Mouse (Mus musculus): ENCODE measurements at regions not wholly inside any gene's neighbourhood (a gene's known extent, or its start where the extent isn't known, plus 50 kb on each side); places are given as distances from the start of the nearest gene placed in this dataset.

DNA sequence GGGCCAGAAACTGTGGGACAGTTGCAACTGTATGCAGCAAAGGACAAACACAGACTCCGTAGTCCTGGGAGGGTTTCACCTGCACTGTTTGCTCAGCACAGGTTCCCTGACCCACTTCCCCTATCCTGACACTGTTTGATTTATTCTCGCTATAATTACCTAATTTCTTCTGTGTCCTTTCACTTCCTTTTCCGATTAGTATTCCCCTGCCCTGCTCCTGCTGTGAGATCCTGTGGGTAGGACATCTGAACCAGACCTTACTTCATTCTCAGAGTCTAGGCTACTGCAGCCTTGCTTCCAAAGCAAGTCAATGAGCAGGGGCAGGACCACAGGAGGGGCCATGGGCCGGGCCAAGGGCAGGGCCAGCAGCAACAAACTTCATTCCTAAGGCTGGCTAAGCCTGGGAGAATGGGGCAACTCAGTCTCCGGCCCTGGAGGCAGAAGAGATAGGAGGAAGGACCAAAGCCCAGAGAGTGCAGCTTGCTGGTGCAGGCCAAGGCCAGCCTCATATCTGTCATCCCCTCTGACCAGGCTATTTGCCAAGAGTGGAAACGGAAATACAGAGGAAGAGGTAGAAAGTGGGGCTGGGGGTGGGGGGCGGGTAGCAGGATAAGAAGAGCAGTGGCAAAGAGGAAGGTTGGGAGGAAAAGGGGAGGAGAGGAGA lies 103.4 kb downstream of the Dhx15 start:
- Histone ChIP-seq H3K4me2 (ENCODE audit: insufficient read depth, low read depth, poor library complexity, severe bottlenecking) (no peak overlapping the region), H3K27ac (ENCODE audit: insufficient read depth, low read depth) (no peak overlapping the region), H3K79me2 (replicated peaks; ENCODE audit: control insufficient read depth, extremely low read depth, insufficient read depth, poor library complexity, severe bottlenecking) (no peaks in the 10 kb centered on the region), H3K4me3 (replicated peaks in 1 of 3; ENCODE audit: low read depth in 2 of 3, low read length in 2 of 3, poor library complexity in 1 of 3) (no peak overlapping the region), H3K27me3 (replicated peaks) (no peaks in the 10 kb centered on the region), H3K36me3 (replicated peaks in 1 of 2; ENCODE audit: control insufficient read depth in 1 of 2, insufficient read depth in 1 of 2, low read length in 1 of 2) (no peaks in the 10 kb centered on the region), H3K9me3 (replicated peaks; ENCODE audit: low read length) (no peaks in the 10 kb centered on the region), H3K4me1 (ENCODE audit: control insufficient read depth in 1 of 2, insufficient read depth in 2 of 2) (no peaks in the 10 kb centered on the region), H3K9ac (ENCODE audit: insufficient read depth, low read depth) (no peak overlapping the region)
- no peak for DNase-seq (ENCODE audit: extremely low read depth)
- no peak for TF ChIP-seq MAX (IDR thresholded peaks at IDR 0.05; ENCODE audit: low read length)
- TF ChIP-seq CHD2 (IDR thresholded peaks at IDR 0.05; ENCODE audit: low read length): no peak
- TF ChIP-seq CTCF (conservative IDR thresholded peaks at IDR 0.05 in 1 of 2, IDR thresholded peaks at IDR 0.05 in 1 of 2; ENCODE audit: low read depth in 2 of 2, low read length in 2 of 2): no peak
- no peak for TF ChIP-seq NELFE (IDR thresholded peaks at IDR 0.05; ENCODE audit: low read depth, low read length)
- no peak for TF ChIP-seq TCF12 (IDR thresholded peaks at IDR 0.05; ENCODE audit: low read depth, low read length)
- no peak for TF ChIP-seq MAZ (IDR thresholded peaks at IDR 0.05; ENCODE audit: low read depth, low read length)
- no peak for TF ChIP-seq GABPA (IDR thresholded peaks at IDR 0.05; ENCODE audit: insufficient replicate concordance, low read depth, low read length)
- no peak for TF ChIP-seq ELF1 (IDR thresholded peaks at IDR 0.05; ENCODE audit: low read depth, low read length)
- in situ Hi-C loops (cut with MboI; ENCODE audit: low pct_ligation_motif_present, low pct_unique_long_range_greater_than_20kb, low sequenced_read_pairs) (no loop called here), dilution Hi-C loops (cut with MboI; ENCODE audit: extremely low pct_ligation_motif_present, extremely low pct_unique_long_range_greater_than_20kb, low sequenced_read_pairs) (no loop called here)

- Histone ChIP-seq H3K27me3 (replicated peaks) (no peaks in the 10 kb centered on the region), H3K4me1 (ENCODE audit: control insufficient read depth in 1 of 2, insufficient read depth in 2 of 2) (no peaks in the 10 kb centered on the region), H3K9me3 (replicated peaks; ENCODE audit: low read length) (no peaks in the 10 kb centered on the region), H3K4me2 (ENCODE audit: insufficient read depth, low read depth, poor library complexity, severe bottlenecking) (no peak overlapping the region), H3K36me3 (replicated peaks in 1 of 2; ENCODE audit: control insufficient read depth in 1 of 2, insufficient read depth in 1 of 2, low read length in 1 of 2) (no peaks in the 10 kb centered on the region), H3K4me3 (replicated peaks in 1 of 3; ENCODE audit: low read depth in 2 of 3, low read length in 2 of 3, poor library complexity in 1 of 3) (no peak overlapping the region), H3K79me2 (replicated peaks; ENCODE audit: control insufficient read depth, extremely low read depth, insufficient read depth, poor library complexity, severe bottlenecking) (no peaks in the 10 kb centered on the region), H3K27ac (ENCODE audit: insufficient read depth, low read depth) (no peak overlapping the region), H3K9ac (ENCODE audit: insufficient read depth, low read depth) (no peak overlapping the region)
- in situ Hi-C loops (cut with MboI; ENCODE audit: low pct_ligation_motif_present, low pct_unique_long_range_greater_than_20kb, low sequenced_read_pairs) (no loop called here), dilution Hi-C loops (cut with MboI; ENCODE audit: extremely low pct_ligation_motif_present, extremely low pct_unique_long_range_greater_than_20kb, low sequenced_read_pairs) (no loop called here)
- DNase-seq (ENCODE audit: extremely low read depth): no peak
- TF ChIP-seq BHLHE40 (IDR thresholded peaks at IDR 0.05; ENCODE audit: low read depth, low read length) (no peak), TCF12 (IDR thresholded peaks at IDR 0.05; ENCODE audit: low read depth, low read length) (no peak), NELFE (IDR thresholded peaks at IDR 0.05; ENCODE audit: low read depth, low read length) (no peak), USF2 (conservative IDR thresholded peaks at IDR 0.05; ENCODE audit: low read depth, low read length) (no peak), MAX (IDR thresholded peaks at IDR 0.05; ENCODE audit: low read length) (no peak), CHD2 (IDR thresholded peaks at IDR 0.05; ENCODE audit: low read length) (no peak), ZKSCAN1 (IDR thresholded peaks at IDR 0.05; ENCODE audit: borderline replicate concordance, low read depth, low read length) (no peak), PAX5 (IDR thresholded peaks at IDR 0.05; ENCODE audit: low read length) (no peak)
These were observed 110.0 kb downstream of the Dhx15 start for GRCm38 (mm10) chr5:52080268-52080667.

DNA sequence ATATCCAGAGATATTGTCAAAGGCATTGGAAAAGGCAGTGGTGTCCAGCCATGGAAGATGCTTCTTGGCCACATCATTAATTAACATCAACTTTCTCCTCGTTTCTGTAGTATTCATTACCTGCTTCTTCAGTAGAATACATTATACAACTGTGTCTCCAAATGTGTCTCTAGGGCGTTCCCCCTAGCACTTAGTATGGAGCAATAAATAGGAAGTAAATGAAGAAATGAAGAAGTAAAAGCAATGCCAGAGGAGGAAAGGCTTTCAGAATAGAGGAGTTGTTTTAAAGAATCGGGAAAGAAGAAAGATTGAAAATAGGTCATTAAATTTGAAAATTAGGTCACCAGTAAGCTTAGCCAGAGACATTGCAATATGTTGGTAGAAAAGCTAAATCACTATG lies 112.6 kb downstream of the Dhx15 start:
- Histone ChIP-seq H3K27me3 (replicated peaks) (no peaks in the 10 kb centered on the region), H3K27ac (ENCODE audit: insufficient read depth, low read depth) (no peak overlapping the region), H3K9me3 (replicated peaks; ENCODE audit: low read length) (peaks cover 2% of the 10 kb centered on the region), H3K79me2 (replicated peaks; ENCODE audit: control insufficient read depth, extremely low read depth, insufficient read depth, poor library complexity, severe bottlenecking) (no peaks in the 10 kb centered on the region), H3K9ac (ENCODE audit: insufficient read depth, low read depth) (no peak overlapping the region), H3K36me3 (replicated peaks in 1 of 2; ENCODE audit: control insufficient read depth in 1 of 2, insufficient read depth in 1 of 2, low read length in 1 of 2) (no peaks in the 10 kb centered on the region), H3K4me1 (ENCODE audit: control insufficient read depth in 1 of 2, insufficient read depth in 2 of 2) (no peaks in the 10 kb centered on the region), H3K4me3 (replicated peaks in 1 of 3; ENCODE audit: low read depth in 2 of 3, low read length in 2 of 3, poor library complexity in 1 of 3) (no peak overlapping the region), H3K4me2 (ENCODE audit: insufficient read depth, low read depth, poor library complexity, severe bottlenecking) (no peak overlapping the region)
- in situ Hi-C loops (cut with MboI; ENCODE audit: low pct_ligation_motif_present, low pct_unique_long_range_greater_than_20kb, low sequenced_read_pairs): no loop called here
- dilution Hi-C loops (cut with MboI; ENCODE audit: extremely low pct_ligation_motif_present, extremely low pct_unique_long_range_greater_than_20kb, low sequenced_read_pairs): no loop called here
- DNase-seq (ENCODE audit: extremely low read depth): no peak
- TF ChIP-seq POLR2A (IDR thresholded peaks at IDR 0.05; ENCODE audit: low read depth, low read length) (no peak), MEF2A (IDR thresholded peaks at IDR 0.05; ENCODE audit: borderline replicate concordance, low read depth, low read length) (no peak), POLR2AphosphoS2 (IDR thresholded peaks at IDR 0.05; ENCODE audit: low read depth, low read length) (no peak), ETS1 (conservative IDR thresholded peaks at IDR 0.05; ENCODE audit: low read depth, low read length) (no peak), MAFK (IDR thresholded peaks at IDR 0.05; ENCODE audit: insufficient replicate concordance, low read length) (no peak), USF2 (conservative IDR thresholded peaks at IDR 0.05; ENCODE audit: low read depth, low read length) (no peak), NELFE (IDR thresholded peaks at IDR 0.05; ENCODE audit: low read depth, low read length) (no peak), ZC3H11A (IDR thresholded peaks at IDR 0.05; ENCODE audit: low read depth, low read length) (no peak), CHD1 (IDR thresholded peaks at IDR 0.05; ENCODE audit: low read depth, low read length) (no peak), TBP (conservative IDR thresholded peaks at IDR 0.05; ENCODE audit: low read depth, low read length) (no peak), HCFC1 (IDR thresholded peaks at IDR 0.05; ENCODE audit: low read depth, low read length) (no peak), SIN3A (IDR thresholded peaks at IDR 0.05; ENCODE audit: low read length) (no peak), PAX5 (IDR thresholded peaks at IDR 0.05; ENCODE audit: low read length) (no peak), MYC (IDR thresholded peaks at IDR 0.05; ENCODE audit: low read depth, low read length) (no peak), NRF1 (IDR thresholded peaks at IDR 0.05; ENCODE audit: low read depth, low read length) (no peak), RCOR1 (conservative IDR thresholded peaks at IDR 0.05; ENCODE audit: low read depth, low read length) (no peak), ZNF384 (IDR thresholded peaks at IDR 0.05; ENCODE audit: low read depth, low read length) (no peak)
